Mouse (Mus musculus) testis, adult 2 months (tissue): Measurements from ENCODE around the gene Ptpre. TPM values are rescaled to one million over a fixed set of nuclear protein-coding genes. Genes with fewer than 3 reads are reported as not detected.
A peak's percentile ranks its signal among the peaks of the same experiment; 100 is the strongest.

Experiments
- H3K27ac ChIP-seq: fragments of 200-500 bp; 2 replicates; pipeline ENCODE4 v1.5.1; 2012; ENCODE audit warnings: low read depth, low read length; ENCODE audit not compliant: control insufficient read depth, insufficient read depth
- H3K27me3 ChIP-seq: fragments of 200-500 bp; 2 replicates; pipeline ENCODE4 v1.6.1; 2012; ENCODE audit warnings: mild to moderate bottlenecking, low read length, moderate library complexity; ENCODE audit not compliant: control insufficient read depth, insufficient read depth
- H3K36me3 ChIP-seq: fragments of 200-500 bp; 2 replicates; pipeline ENCODE4 v1.6.1; 2012; ENCODE audit warnings: mild to moderate bottlenecking, low read length; ENCODE audit not compliant: control insufficient read depth, insufficient read depth
- H3K4me1 ChIP-seq: fragments of 200-500 bp; 2 replicates; pipeline ENCODE4 v1.6.1; 2012; ENCODE audit warnings: low read length; ENCODE audit not compliant: control insufficient read depth, insufficient read depth
- H3K4me3 ChIP-seq: fragments of 200-500 bp; 2 replicates; pipeline ENCODE4 v1.5.1; 2012; ENCODE audit warnings: low read depth, mild to moderate bottlenecking, low read length, moderate library complexity, mixed read lengths; ENCODE audit not compliant: control insufficient read depth
- CTCF ChIP-seq: fragments of 200-500 bp; IDR thresholded peaks from 2 replicates; pipeline ENCODE4 v1.5.1; 2012; ENCODE audit warnings: low read depth, mild to moderate bottlenecking, inconsistent platforms, low read length, moderate library complexity; ENCODE audit not compliant: control insufficient read depth, insufficient read depth, insufficient replicate concordance
- POLR2A ChIP-seq: fragments of 200-500 bp; IDR thresholded peaks from 2 replicates; pipeline ENCODE4 v1.6.1; 2012; ENCODE audit warnings: low read depth, mild to moderate bottlenecking, inconsistent platforms, low read length, moderate library complexity; ENCODE audit not compliant: control insufficient read depth
- polyA plus RNA-seq: library from polyadenylated mRNA; depleted of rRNA; stranded (reverse); fragments of >200 nt; gene quantifications from 2 replicates; pipeline ENCODE4 v1.2.3, GENCODE M21; 2012

Gene Ptpre
- polyA plus RNA-seq, 1 experiment: 7.2 TPM

DNA sequence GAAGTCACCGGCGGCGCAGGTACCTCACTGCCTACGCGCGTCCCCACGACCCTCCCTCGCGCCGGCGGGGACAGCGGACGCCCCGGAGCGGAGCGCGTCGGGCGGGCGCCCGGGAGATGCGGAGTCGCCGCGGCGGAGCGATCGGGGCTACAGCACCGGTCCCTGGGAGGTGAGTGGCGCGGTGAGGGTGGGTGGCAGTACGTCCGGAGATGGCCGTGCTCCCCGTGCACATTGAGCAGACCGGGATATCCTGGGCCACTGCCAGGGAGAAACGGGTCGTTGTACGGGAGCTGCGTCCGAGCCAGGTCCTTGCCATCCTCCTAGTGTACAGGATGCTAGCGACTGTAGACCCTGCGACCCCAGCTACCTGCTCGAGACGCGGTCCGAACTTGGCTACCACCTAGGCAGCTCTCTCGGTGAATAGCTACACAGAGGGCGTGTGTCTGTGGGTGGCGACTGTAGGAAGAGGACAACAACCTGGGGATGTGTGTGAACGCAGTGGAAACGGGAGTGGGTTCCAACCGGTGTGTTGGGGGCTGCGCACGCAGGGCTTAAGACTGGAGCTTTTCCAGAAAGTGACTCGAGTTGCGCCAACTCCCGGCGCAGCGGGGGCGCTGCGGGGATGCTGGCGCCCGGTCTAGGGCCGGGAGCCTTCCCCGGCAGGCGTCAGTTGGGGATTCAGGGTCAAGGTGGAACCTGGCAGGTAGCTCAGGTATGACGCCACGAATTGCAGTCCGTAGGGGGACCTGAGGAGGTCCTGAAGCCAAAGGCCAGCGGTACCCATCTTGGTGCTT is 864 bp downstream of the Ptpre start:
- peak overlapping the region; percentile 65 for H3K27ac ChIP-seq
- H3K4me1 ChIP-seq: peaks cover 15% of the 10 kb centered on the region
- TF ChIP-seq CTCF (no peak), POLR2A (no peak)
- no peaks in the 10 kb centered on the region for H3K27me3 ChIP-seq
- H3K36me3 ChIP-seq: no peaks in the 10 kb centered on the region
- H3K4me3 ChIP-seq: peak overlapping the region; percentile 76

- Histone ChIP-seq H3K27ac (no peak overlapping the region), H3K36me3 (no peaks in the 10 kb centered on the region), H3K27me3 (no peaks in the 10 kb centered on the region), H3K4me1 (peaks cover 15% of the 10 kb centered on the region), H3K4me3 (no peak overlapping the region)
- TF ChIP-seq POLR2A (no peak), CTCF (no peak)
Measured at GRCm38 (mm10) chr7:135539429-135539828, 2.1 kb downstream of the Ptpre start.

- Histone ChIP-seq H3K4me1 (peaks cover 16% of the 10 kb centered on the region), H3K36me3 (no peaks in the 10 kb centered on the region), H3K27me3 (no peaks in the 10 kb centered on the region), H3K4me3 (no peak overlapping the region), H3K27ac (no peak overlapping the region)
- TF ChIP-seq CTCF: no peak
- no peak for TF ChIP-seq POLR2A
Measured at GRCm38 (mm10) chr7:135542235-135542634, 5.0 kb downstream of the Ptpre start.

DNA sequence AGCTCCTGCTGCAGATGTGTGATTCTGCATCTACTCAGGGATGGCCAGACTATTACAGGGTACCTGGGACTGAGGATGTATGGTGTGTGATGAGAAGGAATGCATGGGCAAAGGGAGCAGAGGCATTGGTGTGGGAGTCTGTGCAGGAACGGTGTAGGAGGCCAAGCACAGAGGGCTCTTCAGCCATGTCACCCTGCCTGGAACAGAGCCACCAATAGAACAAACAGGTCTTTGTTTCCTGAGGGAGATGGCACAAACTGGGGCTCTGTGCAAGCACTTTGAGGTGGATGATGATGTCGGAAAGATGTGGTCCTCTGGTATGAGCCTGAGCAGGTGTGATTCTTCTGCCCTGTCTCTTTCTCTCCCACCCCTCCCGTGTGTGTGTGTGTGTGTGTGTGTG is 5.8 kb downstream of the Ptpre start:
- Histone ChIP-seq H3K36me3 (no peaks in the 10 kb centered on the region), H3K27me3 (no peaks in the 10 kb centered on the region), H3K27ac (no peak overlapping the region), H3K4me3 (no peak overlapping the region), H3K4me1 (peaks cover 10% of the 10 kb centered on the region; the same call in 1 of the 2 replicates)
- TF ChIP-seq POLR2A: no peak
- no peak for TF ChIP-seq CTCF

GRCm38 (mm10) chr7:135544321-135544720 is 7.0 kb downstream of the Ptpre start:
- H3K4me1 ChIP-seq: peaks cover 5% of the 10 kb centered on the region; the same call in 1 of the 2 replicates
- no peak for TF ChIP-seq POLR2A
- TF ChIP-seq CTCF: no peak
- H3K4me3 ChIP-seq: no peak overlapping the region
- H3K27me3 ChIP-seq: no peaks in the 10 kb centered on the region
- H3K27ac ChIP-seq: peak overlapping the region; percentile 26; the same call in 1 of the 2 replicates
- H3K36me3 ChIP-seq: no peaks in the 10 kb centered on the region

GRCm38 (mm10) chr7:135545957-135546356 is 8.7 kb downstream of the Ptpre start:
- TF ChIP-seq CTCF (no peak), POLR2A (no peak)
- Histone ChIP-seq H3K4me1 (peaks cover 5% of the 10 kb centered on the region; the same call in 1 of the 2 replicates), H3K36me3 (no peaks in the 10 kb centered on the region), H3K27ac (no peak overlapping the region), H3K4me3 (no peak overlapping the region), H3K27me3 (no peaks in the 10 kb centered on the region)

DNA sequence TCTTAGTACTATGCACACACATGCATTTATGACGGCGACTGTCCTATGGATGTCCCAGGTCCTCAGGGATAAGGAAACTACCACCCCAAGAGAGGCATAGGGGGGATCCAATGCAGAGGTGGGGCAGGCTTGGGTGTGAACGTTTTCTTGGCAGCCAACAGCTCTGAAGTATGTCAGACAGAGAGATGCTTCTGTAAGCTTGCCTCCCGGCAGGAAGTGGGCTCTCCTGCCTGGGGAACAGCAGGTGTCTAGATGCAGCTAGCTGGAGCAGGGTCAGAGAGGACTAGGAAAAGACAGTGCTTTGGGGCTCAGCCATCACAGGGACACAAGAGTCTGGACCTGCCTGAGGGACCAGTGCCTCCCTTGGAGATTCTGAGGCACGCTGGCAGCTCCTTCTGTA is 9.2 kb downstream of the Ptpre start:
- Histone ChIP-seq H3K4me3 (no peak overlapping the region), H3K36me3 (no peaks in the 10 kb centered on the region), H3K27ac (no peak overlapping the region), H3K27me3 (no peaks in the 10 kb centered on the region), H3K4me1 (peaks cover 5% of the 10 kb centered on the region; the same call in 1 of the 2 replicates)
- TF ChIP-seq CTCF: no peak
- no peak for TF ChIP-seq POLR2A
